Mouse (Mus musculus) large intestine, adult 2 months (tissue): Measurements from ENCODE around the gene Terb1. TPM values are rescaled to one million over a fixed set of nuclear protein-coding genes. Genes with fewer than 3 reads are reported as not detected.

Experiments used
- DNase-seq: peaks from one replicate; pipeline ENCODE4 v3.0.0-alpha.2; 2012; ENCODE audit warnings: low read depth, low spot score
- WGBS: fragments of 180-500 bp; shearing (Covaris S2); methylation state at CpG from one replicate; pipeline ENCODE4 v1.1.7; 2018; 5-methylcytosine and 5-hydroxymethylcytosine counted together
- polyA plus RNA-seq: library from polyadenylated mRNA; depleted of rRNA; stranded (reverse); fragments of >200 nt; gene quantifications from 2 replicates; pipeline ENCODE4 v1.2.3, GENCODE M21; 2012; rRNA removed

Terb1 gene
- polyA plus RNA-seq, 1 experiment: 0.02 TPM

DNA sequence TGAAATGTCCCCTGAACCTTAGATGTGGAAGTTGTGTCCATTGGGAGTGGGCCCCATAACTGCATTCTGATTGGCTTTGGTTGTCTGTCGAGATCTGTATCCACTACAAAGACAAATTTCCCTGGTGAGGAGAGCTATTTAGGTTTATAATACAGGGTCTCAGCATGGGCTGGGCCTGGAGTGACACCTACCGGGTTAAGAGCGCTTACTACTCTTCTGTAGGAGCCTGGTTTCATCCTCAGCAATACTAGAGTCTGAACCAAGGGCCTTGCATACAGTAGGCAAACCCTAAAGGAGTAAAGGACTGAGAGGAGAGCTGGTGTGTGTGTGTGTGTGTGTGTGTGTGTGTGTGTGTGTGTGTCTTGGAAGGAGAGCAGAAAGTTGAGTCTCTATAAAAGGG is 95.5 kb downstream of the Terb1 start:
- 52% methylated on average over 3 of the region's 3 CpGs for WGBS
- DNase-seq: no peak

- 51% methylated on average over 4 of the region's 4 CpGs for WGBS
- DNase-seq: no peak
Observed at GRCm38 (mm10) chr8:104413770-104414169, 95.9 kb downstream of the Terb1 start.

- WGBS: 60% methylated on average over 7 of the region's 7 CpGs
- no peak for DNase-seq
Observed at GRCm38 (mm10) chr8:104412805-104413532, 96.7 kb downstream of the Terb1 start.

GRCm38 (mm10) chr8:104411972-104412371 is 97.7 kb downstream of the Terb1 start:
- 70% methylated on average over 3 of the region's 3 CpGs for WGBS

GRCm38 (mm10) chr8:104411468-104411867 is 98.2 kb downstream of the Terb1 start:
- no peak for DNase-seq
- WGBS: 91% methylated on average over 3 of the region's 3 CpGs

More at GRCm38 (mm10) chr8:104411972-104412371, 97.7 kb downstream of the Terb1 start:
- DNase-seq: no peak

DNA sequence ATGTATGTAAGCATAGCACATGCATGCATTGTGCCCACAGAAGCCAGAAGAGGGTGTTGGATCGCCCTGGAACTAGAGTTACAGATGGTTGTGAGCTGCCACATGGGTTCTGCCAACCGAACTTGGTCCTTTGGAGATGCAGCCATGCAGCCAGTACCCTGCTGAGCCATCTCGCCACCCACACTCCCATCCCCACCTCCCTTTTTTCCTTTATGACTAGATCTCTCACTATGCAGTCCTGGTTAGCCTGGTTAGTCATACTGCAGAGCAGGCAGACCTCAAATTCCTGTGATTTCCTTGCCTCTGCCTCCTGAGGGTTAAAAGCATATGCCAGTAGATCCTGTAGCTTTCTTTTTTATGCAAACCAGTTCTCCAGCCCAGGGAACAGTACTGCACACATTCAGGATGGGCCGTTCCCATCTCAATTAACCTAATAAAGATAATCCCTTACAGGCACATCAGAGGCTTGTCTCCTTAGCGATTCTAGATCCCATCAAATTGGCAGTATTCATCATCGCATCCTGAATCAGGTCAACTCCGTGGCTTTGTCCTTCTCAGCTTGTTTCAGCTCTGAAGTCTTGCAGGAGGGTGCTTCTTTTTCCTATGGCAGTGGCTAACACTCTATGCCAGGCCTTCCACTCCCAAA is 99.0 kb downstream of the Terb1 start:
- 72% methylated on average over 7 of the region's 7 CpGs for WGBS

DNA sequence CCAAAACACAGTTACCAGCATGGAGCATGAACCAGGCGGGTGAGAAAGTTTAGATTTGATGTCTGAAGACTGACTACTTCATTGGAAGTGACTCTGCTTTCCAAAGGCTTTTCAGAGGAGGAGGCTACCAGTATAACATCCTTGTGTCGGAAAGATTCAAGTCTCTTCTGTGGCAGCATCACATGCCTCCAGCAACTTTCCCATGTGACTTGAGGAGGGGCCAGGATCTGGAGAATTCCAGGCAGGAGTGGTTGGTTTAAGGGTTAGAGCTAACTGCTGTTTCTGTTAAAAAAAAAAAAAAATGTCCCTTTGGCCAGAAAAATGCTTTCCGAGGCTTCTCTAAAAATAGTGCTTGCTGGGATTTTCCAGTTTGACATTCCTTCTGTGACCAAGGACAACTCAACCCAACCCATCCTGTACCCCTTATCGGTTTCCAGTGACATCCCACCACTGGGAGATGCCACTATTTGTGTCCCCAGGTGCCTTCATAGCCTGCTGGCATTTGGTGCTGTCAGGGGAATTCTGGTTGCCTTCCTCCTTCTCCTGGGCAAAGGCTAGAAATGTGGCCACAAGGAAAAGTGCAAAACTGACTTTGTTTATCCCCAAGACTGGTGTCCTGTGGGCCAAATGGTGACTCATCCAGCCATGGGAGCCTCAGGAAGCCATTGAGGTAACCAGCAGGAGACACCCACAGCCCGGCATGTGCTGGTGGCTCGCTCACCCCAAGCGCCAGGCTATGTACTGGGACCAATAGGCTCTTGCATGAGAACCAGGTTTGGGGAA is 101.2 kb downstream of the Terb1 start:
- WGBS: 76% methylated on average over 7 of the region's 7 CpGs
- DNase-seq: no peak

More for the DNA sequence above, 99.0 kb downstream of the Terb1 start:
- no peak for DNase-seq

GRCm38 (mm10) chr8:104406340-104407128 is 103.2 kb downstream of the Terb1 start:
- 74% methylated on average over 6 of the region's 6 CpGs for WGBS
- no peak for DNase-seq

DNA sequence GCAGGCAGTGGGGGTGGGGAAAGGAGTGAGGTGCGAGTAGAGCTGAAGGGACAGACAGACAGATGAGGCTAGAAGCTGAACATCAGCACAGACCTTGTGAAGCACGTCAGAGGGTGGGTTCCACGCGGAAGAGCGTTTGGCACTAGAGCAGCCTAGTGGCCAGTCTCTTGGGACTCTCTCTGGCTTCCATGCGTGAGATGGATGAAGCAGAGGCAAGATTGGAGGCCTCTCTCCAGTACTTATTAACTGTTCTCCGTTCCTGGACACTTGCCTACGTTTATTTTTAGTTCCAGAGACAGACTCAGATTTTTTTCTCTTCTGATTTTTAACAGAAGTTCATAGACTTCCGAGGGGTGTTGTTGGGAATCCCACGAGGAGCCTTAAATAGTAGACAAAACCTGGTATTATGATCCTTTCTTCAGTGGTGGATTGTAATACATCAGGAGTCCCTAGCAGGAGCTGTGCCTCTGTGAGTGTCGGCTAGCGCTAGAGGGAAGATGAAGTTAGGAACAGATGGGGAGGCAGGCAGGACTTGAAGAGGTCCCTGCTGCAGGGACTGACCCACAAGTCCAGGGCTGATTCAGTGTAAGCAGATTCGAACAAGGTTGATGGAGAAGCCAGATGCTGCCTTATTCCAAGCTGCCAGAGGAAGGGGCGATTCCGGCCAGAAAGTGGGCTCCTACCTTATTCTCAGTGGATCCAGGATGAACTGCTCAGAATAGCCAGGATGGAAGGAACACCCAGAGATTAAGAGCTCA is 104.1 kb downstream of the Terb1 start:
- WGBS: 57% methylated on average over 15 of the region's 15 CpGs
- no peak for DNase-seq

DNA sequence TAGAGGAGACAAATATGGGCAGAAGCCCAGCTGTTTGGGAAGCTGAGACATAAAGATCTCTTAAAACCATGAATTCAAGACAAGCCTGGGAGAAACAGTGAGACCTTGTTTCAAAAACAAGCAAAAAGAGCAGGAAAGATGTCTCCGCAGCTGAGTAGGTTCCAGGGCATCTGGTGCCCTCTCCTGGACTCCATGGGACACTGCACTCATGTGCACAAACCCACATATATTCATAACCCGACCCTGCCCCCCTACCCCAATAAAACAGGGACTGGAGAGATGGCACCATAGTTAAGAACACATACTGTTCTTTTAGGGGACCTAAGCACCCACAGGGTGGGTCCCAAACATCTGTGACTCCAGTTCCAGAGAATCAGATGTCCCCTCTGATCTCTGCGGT is 106.1 kb downstream of the Terb1 start:
- DNase-seq: no peak
- 69% methylated on average over 3 of the region's 3 CpGs for WGBS

Other genes with a start within 250 kb of the Terb1 start
- gene Cmtm2a, start 216.7 kb downstream of the Terb1 start, polyA plus RNA-seq: not detected in 2 replicates
- not detected in 2 replicates for gene Gm45711, start 199.8 kb downstream of the Terb1 start, polyA plus RNA-seq
- gene Cmtm1, start 199.8 kb downstream of the Terb1 start, polyA plus RNA-seq: not detected in 2 replicates
- not detected in 2 replicates for gene Gm11020, start 188.3 kb downstream of the Terb1 start, polyA plus RNA-seq
- not detected in 2 replicates for gene Cmtm2b, start 187.7 kb downstream of the Terb1 start, polyA plus RNA-seq
- 20.9 and 24.8 TPM in 2 replicates for gene Cmtm3, start 170.5 kb downstream of the Terb1 start, polyA plus RNA-seq
- gene Cmtm4, start 114.1 kb downstream of the Terb1 start, polyA plus RNA-seq: 20.9 and 29.5 TPM in 2 replicates
- 9.9 and 12.2 TPM in 2 replicates for gene Dync1li2, start 66.9 kb downstream of the Terb1 start, polyA plus RNA-seq
- 9.9 and 10.4 TPM in 2 replicates for gene Nae1, start 24.7 kb upstream of the Terb1 start, polyA plus RNA-seq
- gene Car7, start 24.8 kb upstream of the Terb1 start, polyA plus RNA-seq: 1.4 and 1.9 TPM in 2 replicates
- 3.8 and 7.1 TPM in 2 replicates for gene Pdp2, start 81.5 kb upstream of the Terb1 start, polyA plus RNA-seq
- gene Cdh16, start 114.5 kb upstream of the Terb1 start, polyA plus RNA-seq: 0.07 and 0.11 TPM in 2 replicates
- gene Rrad, start 121.4 kb upstream of the Terb1 start, polyA plus RNA-seq: 3.3 and 3.6 TPM in 2 replicates
- 51.4 and 51.9 TPM in 2 replicates for gene Ciao2b, start 132.1 kb upstream of the Terb1 start, polyA plus RNA-seq
- gene Ces2a, start 224.1 kb upstream of the Terb1 start, polyA plus RNA-seq: 86.2 and 136 TPM in 2 replicates